Mouse (Mus musculus): ENCODE data around the gene Grik5.

Grik5 gene

GRCm38 (mm10) chr7:24971972-24972893 is 99.9 kb downstream of the Grik5 start, which contains the start of gene Rabac1:
Rabac1 (minus strand) TSS chr7:24972754.
- in situ Hi-C loops (cut with MboI; ENCODE audit: low pct_unique_long_range_greater_than_20kb in 1 of 2, low sequenced_read_pairs in 2 of 2, unreplicated experiment in 1 of 2), result loop anchor here in 1 of 2 experiments (5.0 kb wide), 1 partner anchor 160 kb away; no protein-coding TSS in a partner anchor

GRCm38 (mm10) chr7:24971261-24971971 is 100.7 kb downstream of the Grik5 start:
- in situ Hi-C loops (cut with MboI; ENCODE audit: low pct_unique_long_range_greater_than_20kb in 1 of 2, low sequenced_read_pairs in 2 of 2, unreplicated experiment in 1 of 2), result loop anchor here in 1 of 2 experiments (5.0 kb wide), 1 partner anchor 159 kb away; no protein-coding TSS in a partner anchor

DNA sequence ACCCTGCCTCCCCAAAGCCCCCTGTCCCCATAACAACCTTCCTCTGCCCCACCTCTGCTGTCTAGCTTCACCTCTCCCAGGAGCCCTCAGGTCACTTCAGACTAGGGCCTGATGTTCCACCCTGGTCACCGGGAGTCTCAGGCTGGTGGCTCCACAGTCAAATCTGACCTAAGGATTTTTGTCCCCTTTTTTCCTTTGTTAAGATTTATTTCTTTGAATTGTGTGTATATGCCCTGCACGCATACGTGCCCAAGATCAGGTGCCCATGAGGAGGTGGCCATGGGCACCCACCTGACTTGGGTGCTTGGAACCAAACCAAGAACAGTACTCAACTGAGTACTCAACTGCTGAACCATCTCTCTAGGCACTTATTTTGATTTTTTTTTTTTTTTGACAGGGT is 101.8 kb downstream of the Grik5 start:
- in situ Hi-C loops (cut with MboI; ENCODE audit: low pct_unique_long_range_greater_than_20kb in 1 of 2, low sequenced_read_pairs in 2 of 2, unreplicated experiment in 1 of 2), result loop anchor here in 1 of 2 experiments (5.0 kb wide), 1 partner anchor 158 kb away; no protein-coding TSS in a partner anchor

DNA sequence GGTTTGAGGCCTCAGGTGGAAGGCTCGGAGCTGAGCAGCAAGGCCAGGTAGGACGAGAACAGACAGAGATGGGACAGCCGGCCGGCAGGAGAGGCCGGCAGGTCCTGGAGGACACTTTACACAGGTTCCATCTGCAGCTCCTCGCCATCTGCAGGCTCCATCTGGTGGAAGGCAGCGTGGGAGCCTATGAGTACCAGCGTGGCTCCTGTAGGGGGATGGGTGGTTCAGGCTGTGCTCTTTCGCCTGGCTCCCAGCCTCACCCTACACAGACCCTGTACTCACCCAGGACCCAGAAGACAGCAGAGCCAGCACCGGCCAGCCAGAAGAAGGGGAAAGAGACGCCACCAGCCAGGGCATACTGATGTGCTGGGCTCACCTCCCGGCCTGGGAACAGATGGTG is 102.3 kb downstream of the Grik5 start:
- in situ Hi-C loops (cut with MboI; ENCODE audit: low pct_unique_long_range_greater_than_20kb in 1 of 2, low sequenced_read_pairs in 2 of 2, unreplicated experiment in 1 of 2), result loop anchor here in 1 of 2 experiments (5.0 to 10.0 kb wide), 2 partner anchors 125 to 158 kb away; no protein-coding TSS in a partner anchor

DNA sequence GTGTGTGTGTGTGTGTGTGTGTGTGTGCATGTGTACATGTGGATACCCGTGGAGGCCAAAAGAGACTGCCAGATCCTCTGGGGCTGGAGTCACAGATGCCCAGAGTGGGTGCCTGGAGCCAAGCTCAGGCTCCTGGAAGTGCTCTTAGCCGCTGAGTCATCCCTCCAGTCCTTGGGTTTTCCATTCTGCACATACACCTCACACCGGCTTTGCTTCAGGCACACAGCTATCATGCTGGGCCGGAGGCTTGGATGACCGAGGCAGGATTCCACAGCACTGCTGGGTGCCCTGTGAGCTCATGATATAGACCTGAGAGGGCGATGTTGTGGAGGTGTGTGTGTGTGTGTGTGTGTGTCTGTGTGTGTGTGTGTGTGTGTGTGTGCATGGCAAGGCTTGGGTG is 103.7 kb downstream of the Grik5 start:
- in situ Hi-C loops (cut with MboI; ENCODE audit: low pct_unique_long_range_greater_than_20kb in 1 of 2, low sequenced_read_pairs in 2 of 2, unreplicated experiment in 1 of 2), result loop anchor here in 1 of 2 experiments (10.0 kb wide), 1 partner anchor 124 kb away; no protein-coding TSS in a partner anchor

GRCm38 (mm10) chr7:24967966-24968365 is 104.2 kb downstream of the Grik5 start:
- in situ Hi-C loops (cut with MboI; ENCODE audit: low pct_unique_long_range_greater_than_20kb in 1 of 2, low sequenced_read_pairs in 2 of 2, unreplicated experiment in 1 of 2), result loop anchor here in 1 of 2 experiments (10.0 kb wide), 1 partner anchor 123 kb away; no protein-coding TSS in a partner anchor

GRCm38 (mm10) chr7:24964897-24965535 is 107.1 kb downstream of the Grik5 start:
- in situ Hi-C loops (cut with MboI; ENCODE audit: low pct_unique_long_range_greater_than_20kb in 1 of 2, low sequenced_read_pairs in 2 of 2, unreplicated experiment in 1 of 2), result loop anchor here in 1 of 2 experiments (10.0 kb wide), 1 partner anchor 120 kb away; no protein-coding TSS in a partner anchor

DNA sequence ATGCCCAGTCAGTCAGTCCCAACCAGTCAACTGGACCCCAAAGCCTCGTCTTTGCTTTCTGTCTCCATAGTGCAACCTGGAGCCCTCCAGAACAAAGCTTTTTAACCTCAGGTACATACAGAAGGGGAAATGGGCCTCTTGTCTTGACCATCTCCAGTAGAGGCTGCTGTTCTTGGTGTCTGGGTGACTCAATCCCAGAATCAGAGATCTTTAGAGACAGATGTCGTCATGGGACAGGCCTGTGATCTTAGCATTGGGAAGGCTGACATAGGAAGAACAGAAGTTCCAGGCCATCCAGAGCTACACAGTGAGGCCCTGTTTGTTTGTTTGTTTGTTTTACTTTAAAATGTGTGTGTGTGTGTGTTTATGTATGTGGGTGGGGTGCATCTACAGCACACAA is 107.9 kb downstream of the Grik5 start:
- in situ Hi-C loops (cut with MboI; ENCODE audit: low pct_unique_long_range_greater_than_20kb in 1 of 2, low sequenced_read_pairs in 2 of 2, unreplicated experiment in 1 of 2), result loop anchor here in 1 of 2 experiments (10.0 kb wide), 1 partner anchor 119 kb away; no protein-coding TSS in a partner anchor
